Comparison of ENCODE assay signal across 26 mouse cellular contexts in the genomic region with DNA sequence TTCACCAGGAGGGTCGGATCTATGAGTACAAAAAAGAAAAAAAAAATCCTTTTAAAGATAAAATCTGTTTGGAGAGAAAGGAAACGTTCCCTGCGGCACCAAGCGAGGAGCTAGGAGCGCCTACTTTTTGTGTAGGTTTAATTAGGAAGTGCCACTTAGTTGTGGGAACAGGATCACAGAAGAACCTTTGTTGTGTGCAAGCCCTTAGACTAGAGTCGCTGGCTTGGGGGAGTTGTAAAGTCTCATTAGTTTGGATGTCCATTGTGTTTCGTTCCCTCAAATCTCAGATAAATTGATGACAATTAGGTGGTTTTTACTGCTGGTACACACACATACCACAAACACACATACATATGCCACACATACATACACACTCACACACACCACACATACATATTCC. TPM values are rescaled to one million over a fixed set of nuclear protein-coding genes. Genes with fewer than 3 reads are reported as not detected.
DNase-seq lines count a peak whose midpoint lies in the region; ATAC-seq lines count a peak whose summit lies in the region.
"Had no signal": no experiment of that assay in that cellular context is flagged by ENCODE, and none has a peak within 500 bp of the region (broad histone marks: within the 10 kb centered on the region; RNA-seq: fewer than 3 reads in every experiment).

No protein-coding gene starts in this region.

- no peak overlapping the region for H3K4me2 ChIP-seq in forebrain, embryonic 11.5 days (ENCODE audit: low read depth, low read length, severe bottlenecking)
- H3K4me2 ChIP-seq in forebrain, embryonic 15.5 days (replicated peaks): no peak overlapping the region
- H3K4me2 ChIP-seq in neural tube, embryonic 15.5 days: no peak overlapping the region
- H3K4me2 ChIP-seq: forebrain, embryonic 13.5 days; heart, embryonic 13.5 days; hindbrain, embryonic 12.5 days; hindbrain, embryonic 15.5 days had no signal

- no peaks in the 10 kb centered on the region; the same call in 1 of the 2 replicates for H3K36me3 ChIP-seq in forebrain, embryonic 11.5 days (ENCODE audit: control insufficient read depth, insufficient read depth, low read length)
- H3K36me3 ChIP-seq in forebrain, embryonic 15.5 days: no peaks in the 10 kb centered on the region
- peaks cover 5% of the 10 kb centered on the region; the same call in 1 of the 2 replicates for H3K36me3 ChIP-seq in neural tube, embryonic 15.5 days
- H3K36me3 ChIP-seq: G1E; heart, embryonic 10.5 days; heart, embryonic 13.5 days; hindbrain, embryonic 15.5 days had no signal

- no peaks in the 10 kb centered on the region for H3K9me3 ChIP-seq in forebrain, embryonic 11.5 days (ENCODE audit: control insufficient read depth, low read length)
- no peaks in the 10 kb centered on the region for H3K9me3 ChIP-seq in forebrain, embryonic 15.5 days
- H3K9me3 ChIP-seq in neural tube, embryonic 15.5 days (replicated peaks): no peaks in the 10 kb centered on the region
- H3K9me3 ChIP-seq: forebrain, embryonic 13.5 days; heart, embryonic 10.5 days; heart, embryonic 13.5 days; hindbrain, embryonic 12.5 days; hindbrain, embryonic 15.5 days had no signal

- no peak for DNase-seq in forebrain, embryonic 11.5 days (ENCODE audit: low spot score)
- no peak for DNase-seq in neural tube, embryonic 10.5 days (ENCODE audit: extremely low spot score, low spot score)
- DNase-seq in retina, postnatal 1 day: peak; percentile 85
- DNase-seq in ovary, postnatal 14 days (ENCODE audit: low spot score): no peak
- DNase-seq: adrenal gland, adult 2 months; adrenal gland, postnatal 14 days; B cell, adult 2 months; cerebellum, adult 11-12 months; cerebellum, adult 8-10 months; cerebellum, postnatal 10 days; cerebellum, postnatal 36 days; gastrocnemius, postnatal 10 days; gastrocnemius, postnatal 36 days; heart, adult 2 months; heart, postnatal 14 days; heart, postnatal 4 days had no signal

- peaks cover 6% of the 10 kb centered on the region; the same call in 1 of the 2 replicates for H3K4me1 ChIP-seq in forebrain, embryonic 11.5 days (replicated peaks; ENCODE audit: control insufficient read depth, insufficient read depth, low read length)
- H3K4me1 ChIP-seq in forebrain, embryonic 15.5 days: peaks cover 19% of the 10 kb centered on the region
- peaks cover 21% of the 10 kb centered on the region; the same call in 1 of the 2 replicates for H3K4me1 ChIP-seq in neural tube, embryonic 15.5 days
- H3K4me1 ChIP-seq: heart, embryonic 13.5 days had no signal

- no peak overlapping the region for H3K9ac ChIP-seq in forebrain, embryonic 11.5 days (ENCODE audit: low read length)
- no peak overlapping the region for H3K9ac ChIP-seq in forebrain, embryonic 15.5 days (replicated peaks)
- no peak overlapping the region for H3K9ac ChIP-seq in neural tube, embryonic 15.5 days (replicated peaks)
- H3K9ac ChIP-seq: forebrain, embryonic 13.5 days; heart, embryonic 13.5 days; hindbrain, embryonic 12.5 days; hindbrain, embryonic 15.5 days had no signal

- H3K27ac ChIP-seq in forebrain, embryonic 11.5 days (ENCODE audit: low read depth, low read length): peak overlapping the region; percentile 10; the same call in 1 of the 2 replicates
- no peak overlapping the region for H3K27ac ChIP-seq in forebrain, embryonic 15.5 days (replicated peaks)
- H3K27ac ChIP-seq in neural tube, embryonic 15.5 days (replicated peaks): 0 out of 2 replicates have a peak overlapping the region, but pooled peaks have one; percentile 9
- H3K27ac ChIP-seq: forebrain, embryonic 13.5 days; heart, adult 2 months; heart, embryonic 10.5 days; heart, embryonic 13.5 days; hindbrain, embryonic 12.5 days; hindbrain, embryonic 15.5 days had no signal

- ATAC-seq in forebrain, embryonic 11.5 days (replicated peaks; ENCODE audit: low FRiP score): peak; percentile 70
- no peak for ATAC-seq in forebrain, embryonic 15.5 days (replicated peaks)
- ATAC-seq in neural tube, embryonic 15.5 days (ENCODE audit: low FRiP score): no peak
- ATAC-seq: intestine, postnatal 0 days had no signal

- no peak overlapping the region for H3K4me3 ChIP-seq in forebrain, embryonic 11.5 days (ENCODE audit: low read depth, low read length)
- H3K4me3 ChIP-seq in forebrain, embryonic 15.5 days: no peak overlapping the region
- no peak overlapping the region for H3K4me3 ChIP-seq in neural tube, embryonic 15.5 days (replicated peaks)
- H3K4me3 ChIP-seq: forebrain, embryonic 13.5 days; heart, adult 2 months; heart, embryonic 10.5 days; heart, embryonic 13.5 days; hindbrain, embryonic 12.5 days; hindbrain, embryonic 15.5 days had no signal

- WGBS in forebrain, embryonic 11.5 days: 25% methylated on average over 7 of the region's 7 CpGs
- WGBS in forebrain, embryonic 15.5 days: 9% methylated on average over 7 of the region's 7 CpGs
- WGBS in neural tube, embryonic 15.5 days: 55% methylated on average over 7 of the region's 7 CpGs

- no peaks in the 10 kb centered on the region for H3K27me3 ChIP-seq in forebrain, embryonic 11.5 days (ENCODE audit: control insufficient read depth, insufficient read depth, low read length)
- H3K27me3 ChIP-seq in forebrain, embryonic 15.5 days: no peaks in the 10 kb centered on the region
- H3K27me3 ChIP-seq in neural tube, embryonic 15.5 days (replicated peaks): no peaks in the 10 kb centered on the region
- H3K27me3 ChIP-seq: CH12.LX; forebrain, embryonic 13.5 days; heart, embryonic 13.5 days; hindbrain, embryonic 12.5 days; hindbrain, embryonic 15.5 days had no signal

RNA-seq across cellular contexts. Expression of a gene that starts 25.0 kb away (rescaled TPM):
- polyA plus RNA-seq in forebrain, embryonic 11.5 days (2014; fragmentation: Nextera tagmentation; extraction: Ambion mirVana): 28.5 and 31.5 TPM in 2 replicates
- 3.5 and 5.0 TPM in 2 replicates for polyA plus RNA-seq in forebrain, embryonic 15.5 days (2015; fragmentation: Nextera tagmentation; extraction: Ambion mirVana)
- 9.2 and 10.1 TPM in 2 replicates for polyA plus RNA-seq in neural tube, embryonic 15.5 days (2015; fragmentation: Nextera tagmentation; extraction: Ambion mirVana)
- polyA plus RNA-seq: G1E had no signal
